Mouse (Mus musculus): ENCODE data around the gene Maneal.

The Maneal gene

DNA sequence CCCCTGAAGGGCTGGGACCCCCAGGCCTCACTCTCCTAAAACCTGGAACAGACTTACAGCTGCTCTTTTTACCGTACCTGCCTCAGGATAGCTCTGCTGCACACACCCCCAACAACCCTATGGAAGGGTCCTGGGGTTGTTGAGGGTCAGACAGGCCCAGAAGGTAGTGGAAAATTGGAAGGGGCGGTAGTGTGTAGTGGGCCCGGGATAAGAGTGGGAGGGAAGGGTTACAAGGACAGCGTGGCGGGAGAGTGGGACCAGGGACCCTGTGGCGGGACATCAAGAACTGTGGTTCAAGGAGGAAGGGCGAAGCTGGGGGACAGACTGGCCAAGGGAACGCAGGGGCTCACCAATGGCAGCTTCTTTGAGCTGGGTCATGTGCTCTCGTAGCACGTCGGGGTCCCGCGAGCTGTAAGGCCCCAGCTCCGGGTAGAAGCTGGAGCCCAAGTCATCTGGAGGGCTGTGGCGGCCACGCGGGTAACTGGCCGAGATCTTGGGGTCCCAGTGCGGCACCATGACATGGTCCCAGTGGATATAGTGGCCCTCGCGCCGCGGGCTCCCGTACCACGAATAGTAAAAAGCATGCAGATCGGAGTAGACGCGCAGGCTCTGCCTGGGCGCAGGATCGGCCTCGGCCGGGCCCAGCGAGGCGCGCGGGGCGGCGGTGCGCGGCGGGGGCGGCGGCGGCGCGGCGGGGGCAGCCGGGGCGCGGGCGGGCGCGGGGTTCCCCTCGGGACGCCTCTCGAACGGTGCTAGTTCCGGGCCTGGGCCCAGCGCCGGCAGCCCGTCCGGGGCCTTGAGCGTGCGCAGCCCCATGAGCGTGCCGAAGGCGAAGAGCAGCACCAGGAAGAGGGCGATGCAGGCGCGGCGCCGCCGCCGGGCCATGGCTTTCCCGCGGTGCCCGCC is at the start of gene Maneal:
TSS of gene Maneal (minus strand) at position 889 of the 906 bp plus-strand sequence.
- peak; percentile 42 for DNase-seq

DNA sequence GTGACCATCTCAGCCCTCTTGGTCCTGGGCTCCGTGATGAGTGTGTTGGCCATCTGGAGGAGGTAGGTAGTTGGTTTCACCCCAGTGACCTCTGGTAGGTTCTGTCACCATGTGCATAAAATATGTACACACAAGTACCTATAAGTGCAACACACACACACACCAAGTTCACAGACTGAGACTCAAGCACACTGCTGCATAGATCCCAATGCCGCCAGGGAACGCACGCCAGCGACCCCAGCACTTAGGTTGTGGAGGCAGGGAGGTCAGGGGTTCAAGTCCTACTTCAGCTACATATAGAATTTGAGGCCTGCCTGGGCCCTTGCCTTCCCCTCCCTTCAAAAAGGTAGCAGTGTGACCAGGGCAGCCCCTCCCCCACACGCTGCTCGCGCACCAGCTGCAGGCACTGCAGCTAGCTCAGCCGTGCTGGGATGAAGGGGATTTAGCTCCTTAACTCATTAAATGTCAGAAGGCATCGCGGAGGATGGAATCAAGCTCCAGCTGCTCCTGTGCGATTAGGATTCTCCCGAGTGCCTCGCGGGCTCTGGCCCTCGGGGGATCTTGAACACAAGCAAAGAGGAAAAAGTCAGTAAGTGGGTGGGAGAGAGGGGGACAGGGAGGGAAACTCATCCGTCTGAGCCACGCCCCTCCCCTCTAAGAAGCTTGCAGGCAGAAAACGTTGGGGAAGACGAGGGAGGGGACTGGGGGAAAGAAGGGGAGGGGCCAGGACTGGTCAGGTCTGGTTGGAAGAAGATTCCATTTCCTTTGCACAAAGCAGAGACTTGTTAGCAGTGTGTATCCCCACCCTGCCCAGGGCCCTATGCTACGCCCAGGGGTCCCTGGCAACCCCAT is 44.2 kb upstream of the Maneal start:
- DNase-seq = no peak

DNA sequence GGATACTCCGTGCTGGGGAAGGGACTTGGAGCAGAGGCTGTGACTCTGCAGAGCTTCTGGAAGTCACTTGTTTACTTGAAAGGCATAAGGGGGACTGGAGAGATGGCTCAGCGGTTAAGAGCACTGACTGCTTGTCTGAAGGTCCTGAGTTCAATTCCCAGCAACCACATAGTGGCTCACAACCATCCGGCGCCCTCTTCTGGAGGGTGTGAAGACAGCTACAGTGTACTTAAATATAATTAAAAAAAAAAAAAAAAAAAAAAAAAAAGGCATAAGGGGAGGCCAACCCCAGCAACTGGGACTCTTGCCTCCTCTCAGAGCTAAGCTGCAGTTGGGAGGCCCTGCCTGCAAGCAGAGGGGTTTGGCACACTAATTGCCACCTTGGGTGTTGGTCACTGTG is 43.4 kb upstream of the Maneal start:
- DNase-seq = no peak

DNA sequence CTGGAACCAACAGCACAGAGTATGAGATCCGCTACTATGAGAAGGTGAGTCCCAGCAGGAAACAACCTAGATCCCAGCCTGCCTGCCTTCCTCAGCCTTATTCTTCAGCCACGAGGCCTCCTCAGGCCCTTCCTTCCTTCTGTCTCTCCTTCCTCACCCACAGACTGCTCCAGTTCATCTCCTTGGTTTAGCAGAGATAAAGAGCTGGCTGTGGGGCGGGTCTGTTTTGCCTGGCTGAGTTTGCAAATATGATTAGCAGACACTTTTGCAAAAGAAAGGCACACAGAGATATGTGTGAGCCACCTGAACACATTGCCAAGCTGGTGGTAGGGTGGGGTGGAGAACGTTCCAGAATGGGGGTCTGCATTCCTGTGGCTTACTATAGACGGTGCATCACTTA is 37.9 kb upstream of the Maneal start:
- no peak for DNase-seq

DNA sequence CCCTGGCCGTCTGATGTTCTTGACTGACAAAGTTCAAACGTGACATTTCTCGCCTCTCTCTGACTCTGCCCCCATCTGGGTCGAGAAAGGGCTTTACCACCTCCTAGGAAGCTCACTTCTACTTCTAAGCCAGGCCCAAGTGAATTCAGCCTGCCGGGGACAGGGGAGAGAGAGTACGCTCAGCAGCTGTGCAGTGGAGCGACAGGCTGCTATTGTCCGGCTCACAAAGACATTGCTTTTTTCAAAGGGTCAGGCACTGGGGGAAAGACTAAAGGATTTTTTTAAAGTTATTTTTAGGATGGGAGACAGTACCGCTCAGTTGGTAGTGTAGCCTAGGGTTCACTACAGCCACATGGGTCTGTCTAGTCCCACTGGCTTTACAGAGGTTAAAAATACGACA is 36.5 kb upstream of the Maneal start:
- DNase-seq = no peak

DNA sequence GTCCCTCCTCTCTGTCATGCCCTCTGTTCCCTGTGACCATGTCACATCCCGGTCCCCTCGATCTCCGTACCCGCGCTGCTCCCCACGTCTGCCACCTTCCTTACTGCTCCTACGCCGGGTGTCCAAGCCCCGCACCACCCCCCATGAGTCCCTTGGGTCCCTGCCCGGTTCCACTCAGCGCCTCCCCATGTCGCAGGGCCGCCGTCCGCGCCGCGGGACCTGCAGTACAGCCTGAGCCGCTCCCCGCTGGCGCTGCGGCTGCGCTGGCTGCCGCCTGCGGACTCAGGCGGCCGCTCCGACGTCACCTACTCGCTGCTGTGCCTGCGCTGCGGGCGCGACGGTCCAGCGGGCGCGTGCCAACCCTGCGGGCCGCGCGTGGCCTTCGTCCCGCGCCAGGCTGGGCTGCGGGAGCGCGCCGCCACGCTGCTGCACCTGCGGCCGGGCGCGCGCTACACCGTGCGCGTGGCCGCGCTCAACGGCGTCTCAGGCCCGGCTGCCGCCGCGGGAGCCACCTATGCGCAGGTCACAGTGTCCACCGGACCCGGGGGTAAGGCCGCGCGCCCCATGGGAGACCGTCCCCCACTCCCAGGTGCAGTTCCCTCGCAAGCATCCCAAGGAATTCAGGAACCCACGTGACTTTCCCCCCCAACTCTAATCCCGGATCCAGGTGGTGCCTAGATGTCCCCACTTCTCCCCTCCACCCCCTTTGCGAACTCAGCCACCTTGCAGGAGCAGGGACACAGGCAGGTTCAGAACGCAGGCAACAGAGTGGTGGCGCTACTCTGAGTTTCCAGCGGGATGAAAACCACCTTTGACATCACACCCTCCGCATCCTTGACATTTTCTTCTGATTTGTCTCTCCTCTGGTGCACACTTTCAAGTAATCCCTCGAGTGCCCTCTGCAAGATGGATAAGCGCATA is 32.8 kb upstream of the Maneal start:
- DNase-seq = peak; percentile 83

DNA sequence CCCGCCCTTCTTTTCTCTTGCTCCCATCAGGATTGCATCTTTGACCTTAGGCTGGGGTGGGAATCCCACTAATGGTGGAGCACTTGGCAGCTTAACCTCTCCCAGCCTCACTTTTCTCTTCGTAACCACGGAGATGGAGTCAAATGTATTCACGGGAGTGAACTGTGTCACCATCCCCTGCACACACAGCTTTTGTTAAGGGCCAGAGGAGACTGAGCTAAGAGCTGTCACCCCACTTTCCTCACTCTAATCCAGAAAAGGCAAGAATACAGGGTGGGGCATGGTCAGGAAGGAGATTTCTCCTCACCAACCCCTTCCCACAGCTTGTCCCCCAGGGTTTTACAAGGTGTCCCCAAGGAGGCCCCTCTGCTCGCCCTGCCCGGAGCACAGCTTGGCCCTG is 31.8 kb upstream of the Maneal start:
- DNase-seq = no peak

DNA sequence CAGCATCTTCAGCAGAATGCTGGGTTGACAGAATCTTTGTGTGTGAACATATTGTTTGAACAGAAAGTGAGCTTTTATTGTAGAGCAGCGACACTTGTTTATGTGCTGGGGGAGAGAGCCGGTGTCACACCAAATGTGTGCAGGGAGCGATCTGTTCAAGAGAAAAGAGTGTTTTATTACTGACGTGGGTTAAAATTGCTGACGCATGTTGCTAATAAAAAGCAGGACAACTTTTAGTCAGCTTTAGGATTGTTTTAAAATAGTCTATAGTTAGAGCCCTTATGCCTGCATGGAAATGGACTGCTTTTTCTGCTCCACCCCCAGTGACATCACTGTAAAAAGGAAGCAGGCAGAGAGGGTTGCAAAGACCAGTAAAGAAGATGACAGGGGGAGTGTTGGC is 28.9 kb upstream of the Maneal start:
- DNase-seq = peak; percentile 46

DNA sequence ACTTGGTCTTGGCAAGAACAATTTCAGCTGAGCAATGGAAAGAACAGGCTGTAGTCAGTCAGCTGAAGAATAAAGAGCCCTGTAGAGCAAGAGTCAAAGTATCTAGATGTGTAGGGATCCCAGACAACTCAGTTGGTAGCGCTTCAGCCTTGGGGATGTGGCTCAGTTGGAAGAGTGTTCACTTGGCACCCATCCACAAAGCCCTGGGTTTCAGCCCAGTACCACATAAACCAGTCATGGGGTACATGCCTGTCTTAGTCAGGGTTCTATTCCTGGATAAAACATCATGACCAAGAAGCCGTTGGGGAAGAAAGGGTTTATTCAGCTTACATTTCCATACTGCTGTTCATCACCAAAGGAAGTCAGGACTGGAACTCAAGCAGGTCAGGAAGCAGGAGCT is 28.0 kb upstream of the Maneal start:
- no peak for DNase-seq

DNA sequence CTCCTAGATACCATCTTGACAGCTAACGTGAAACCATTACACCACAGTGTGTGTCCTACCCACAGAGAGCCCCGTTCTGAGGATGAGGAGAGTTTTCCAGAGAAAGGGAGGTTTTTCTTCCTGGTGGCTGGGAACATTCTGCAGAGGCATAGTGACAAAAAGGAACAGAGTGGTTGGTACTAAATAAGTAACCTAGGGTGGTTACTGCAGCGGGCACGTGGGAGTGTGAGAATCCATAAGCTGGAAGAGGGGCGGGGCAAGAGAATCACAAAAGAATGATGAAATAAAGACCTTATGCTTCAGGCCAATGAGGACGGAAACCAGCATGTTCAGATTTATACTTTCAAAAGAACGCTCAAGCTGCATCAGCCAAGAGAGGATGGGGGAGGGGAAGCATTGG is 26.7 kb upstream of the Maneal start:
- peak; percentile 68 for DNase-seq

DNA sequence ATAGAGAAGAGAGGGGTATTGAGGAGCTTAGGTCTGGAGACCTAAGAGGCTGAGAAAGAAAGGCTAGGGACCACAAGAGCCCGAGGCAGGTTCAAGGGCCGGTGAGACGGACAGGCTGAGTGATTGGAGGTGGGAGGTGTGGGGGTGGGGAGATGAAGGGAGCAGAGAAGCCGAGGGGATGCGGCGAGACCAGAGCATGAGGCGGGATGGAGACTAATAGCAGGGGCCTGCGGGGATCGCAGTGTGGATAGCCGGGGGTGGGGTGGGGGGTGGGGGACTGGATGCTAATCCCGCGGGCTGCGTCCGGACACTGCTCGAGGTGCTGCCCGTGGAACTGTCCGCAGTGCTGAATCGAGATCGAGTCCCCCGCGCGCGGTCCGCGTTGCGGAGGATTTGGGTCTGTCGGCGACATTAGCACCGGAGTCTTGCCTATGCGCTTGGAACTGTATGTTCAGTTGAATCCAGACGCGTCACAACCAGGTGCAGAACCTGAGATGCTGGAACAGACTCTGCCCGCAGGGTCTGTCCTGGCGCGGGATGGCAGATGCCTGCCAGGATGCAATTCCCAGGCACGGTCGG is 20.3 kb upstream of the Maneal start:
- DNase-seq = peak; percentile 35

DNA sequence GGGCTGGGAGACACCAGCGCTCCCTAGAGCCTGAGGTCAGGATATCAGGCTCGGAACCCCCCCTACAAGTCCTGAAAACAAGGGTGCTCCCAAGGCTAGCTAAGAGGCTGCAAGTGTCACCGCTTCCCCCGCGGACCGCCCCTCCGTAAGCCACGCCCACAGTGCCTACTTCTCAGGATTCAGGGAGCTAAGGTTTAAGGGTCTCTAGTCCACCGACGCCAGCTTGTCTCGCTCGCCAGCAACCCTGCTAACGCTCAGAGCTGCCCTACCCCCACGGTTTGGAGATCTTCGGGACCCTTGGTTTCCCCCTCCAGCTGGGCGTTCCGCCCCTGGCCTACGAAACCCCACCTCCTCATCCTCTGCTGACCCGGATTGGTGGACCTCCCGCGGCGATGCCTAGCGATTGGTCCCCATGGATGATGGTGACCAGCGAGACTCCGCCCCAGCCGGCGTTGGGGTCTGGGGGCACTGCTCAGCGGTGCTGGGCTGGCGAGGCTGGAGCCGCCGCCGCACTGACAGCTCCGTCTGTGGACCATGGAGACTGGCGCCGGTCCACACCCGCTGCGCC is 19.5 kb upstream of the Maneal start:
- peak; percentile 90 for DNase-seq

DNA sequence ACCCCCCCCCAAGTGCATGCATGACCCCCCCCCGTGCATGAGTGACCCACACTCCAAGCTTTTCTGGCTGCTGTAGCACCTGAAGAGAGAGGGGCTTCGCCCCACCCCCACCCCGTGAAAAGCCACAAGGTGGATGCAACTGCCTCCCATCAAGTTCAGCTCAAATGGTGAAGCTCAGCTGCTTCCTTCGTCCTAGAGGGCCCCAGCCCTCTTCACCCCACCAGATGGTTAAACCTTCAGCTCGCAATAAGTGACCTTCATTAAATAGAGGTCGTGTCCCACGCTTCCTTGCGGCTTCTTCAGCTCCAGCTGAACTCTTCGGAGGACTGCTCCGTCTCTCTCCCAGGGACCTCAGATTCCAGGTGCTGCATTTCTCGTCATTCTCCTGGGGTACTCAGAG is 18.6 kb upstream of the Maneal start, which contains the start of gene Epha10:
TSS of gene Epha10 (plus strand) at position 301 of the 400 bp plus-strand sequence.
- no peak for DNase-seq

DNA sequence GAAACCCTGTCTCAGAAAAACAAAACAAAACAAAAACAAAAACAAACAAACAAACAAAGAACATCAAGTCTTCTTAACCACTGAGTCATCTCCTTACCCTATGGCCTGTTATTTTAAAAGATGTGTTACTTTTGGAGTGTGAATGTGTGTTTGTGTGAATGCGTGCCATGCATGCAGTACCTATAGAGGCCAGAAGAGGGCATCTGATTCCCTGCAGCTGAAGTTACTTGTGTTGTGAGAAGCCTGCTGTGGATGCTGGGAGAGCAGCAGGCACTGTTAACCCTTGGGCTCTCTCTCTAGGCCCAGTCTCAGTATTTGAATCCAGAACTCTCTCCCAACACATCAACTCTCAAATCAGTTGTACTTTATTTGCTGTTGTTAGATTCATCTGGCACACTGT is 10.7 kb upstream of the Maneal start:
- no peak for DNase-seq

DNA sequence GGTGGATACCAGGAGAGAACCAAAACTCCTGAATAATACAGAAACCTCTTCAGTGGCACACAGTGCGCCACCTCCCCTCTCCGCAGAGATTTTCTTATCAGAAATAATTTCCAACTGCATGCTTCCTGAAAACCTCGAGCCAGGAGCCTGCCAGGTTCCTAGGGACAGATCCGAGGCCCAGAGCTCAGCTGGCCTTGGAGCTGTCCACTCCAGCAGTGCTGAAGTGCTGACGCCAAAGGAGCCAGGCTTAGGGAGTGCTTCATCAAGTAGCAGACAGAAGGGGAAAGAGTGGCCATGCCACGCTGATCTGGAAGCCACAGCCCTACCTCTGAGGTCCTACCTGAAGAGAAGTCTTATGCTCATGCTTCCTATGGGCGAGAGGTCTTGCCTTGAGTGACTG is 1.5 kb downstream of the Maneal start:
- no peak for DNase-seq

DNA sequence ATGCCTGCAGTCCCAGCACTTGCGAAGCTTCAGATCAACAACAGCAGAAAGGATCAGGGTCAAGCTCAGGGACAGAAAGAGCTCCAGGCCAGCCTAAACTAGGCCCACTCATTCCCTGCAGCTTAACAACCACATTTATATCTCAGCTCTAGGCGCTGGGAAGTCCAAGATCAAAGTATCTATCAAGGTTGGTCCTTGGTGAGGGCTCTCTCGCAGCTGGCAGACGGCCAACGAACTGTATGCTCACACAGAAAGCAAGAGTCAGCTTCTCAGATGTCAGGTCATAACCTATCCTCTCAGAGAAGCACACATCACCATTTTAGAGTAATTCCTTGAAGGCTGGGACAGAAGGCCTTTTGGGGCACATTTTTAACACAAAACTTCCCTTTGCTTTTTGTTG is 3.6 kb downstream of the Maneal start:
- no peak for DNase-seq

DNA sequence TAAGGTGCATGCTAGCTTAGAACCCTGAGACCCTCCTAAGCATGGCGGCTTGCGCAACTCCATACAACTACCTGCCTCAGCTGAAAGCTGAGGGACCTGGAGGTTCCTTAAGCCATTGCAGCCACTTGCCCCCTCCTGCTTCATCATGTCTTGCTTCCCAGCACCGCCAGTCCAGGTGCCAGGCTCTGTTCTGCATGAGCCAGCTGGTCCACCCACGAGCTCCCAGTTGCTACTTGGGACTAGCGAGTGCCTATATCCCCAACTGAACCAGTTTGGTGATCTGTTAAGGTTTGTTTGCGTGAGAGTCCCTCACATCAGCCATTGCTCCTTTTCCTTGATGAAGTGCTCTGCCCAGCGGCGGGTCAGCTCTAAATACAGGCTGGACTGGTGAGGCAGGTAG is 5.7 kb downstream of the Maneal start:
- peak; percentile 67 for DNase-seq

DNA sequence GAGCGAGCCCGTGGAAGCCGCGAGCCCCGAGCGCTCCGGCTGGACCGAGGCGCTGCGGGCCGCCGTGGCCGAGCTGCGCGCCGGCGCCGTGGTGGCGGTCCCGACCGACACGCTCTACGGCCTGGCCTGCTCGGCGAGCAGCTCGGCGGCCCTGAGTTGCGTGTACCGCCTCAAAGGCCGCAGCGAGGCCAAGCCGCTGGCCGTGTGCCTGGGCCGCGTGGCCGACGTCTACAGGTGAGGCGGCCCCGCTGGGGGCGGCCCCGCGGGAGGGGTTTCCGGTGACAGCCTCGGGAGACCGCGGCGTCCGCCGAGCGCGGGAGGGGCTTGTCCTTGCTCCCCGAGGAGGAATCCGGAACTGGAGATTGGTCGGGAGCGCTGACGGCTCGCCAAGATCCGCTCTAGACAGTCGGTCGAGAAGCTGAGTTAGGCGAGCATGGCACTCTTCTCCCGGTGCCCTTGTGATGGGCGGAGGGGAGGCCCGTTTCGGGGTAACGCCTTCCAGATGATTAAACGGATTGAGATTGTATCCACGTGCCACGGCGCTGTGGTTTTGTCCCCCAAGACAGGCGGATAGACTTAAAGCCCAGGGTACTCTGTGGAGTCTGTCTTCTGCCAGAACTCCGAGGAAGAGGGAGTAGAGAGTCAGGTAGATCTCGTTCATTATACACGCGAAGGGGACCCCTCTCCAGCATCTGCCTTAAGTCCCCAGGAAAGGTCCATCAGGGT is 10.9 kb downstream of the Maneal start, which contains the start of gene 1110065P20Rik:
TSS of gene 1110065P20Rik (minus strand) at position 264 of the 726 bp plus-strand sequence.
- peak; percentile 79 for DNase-seq

DNA sequence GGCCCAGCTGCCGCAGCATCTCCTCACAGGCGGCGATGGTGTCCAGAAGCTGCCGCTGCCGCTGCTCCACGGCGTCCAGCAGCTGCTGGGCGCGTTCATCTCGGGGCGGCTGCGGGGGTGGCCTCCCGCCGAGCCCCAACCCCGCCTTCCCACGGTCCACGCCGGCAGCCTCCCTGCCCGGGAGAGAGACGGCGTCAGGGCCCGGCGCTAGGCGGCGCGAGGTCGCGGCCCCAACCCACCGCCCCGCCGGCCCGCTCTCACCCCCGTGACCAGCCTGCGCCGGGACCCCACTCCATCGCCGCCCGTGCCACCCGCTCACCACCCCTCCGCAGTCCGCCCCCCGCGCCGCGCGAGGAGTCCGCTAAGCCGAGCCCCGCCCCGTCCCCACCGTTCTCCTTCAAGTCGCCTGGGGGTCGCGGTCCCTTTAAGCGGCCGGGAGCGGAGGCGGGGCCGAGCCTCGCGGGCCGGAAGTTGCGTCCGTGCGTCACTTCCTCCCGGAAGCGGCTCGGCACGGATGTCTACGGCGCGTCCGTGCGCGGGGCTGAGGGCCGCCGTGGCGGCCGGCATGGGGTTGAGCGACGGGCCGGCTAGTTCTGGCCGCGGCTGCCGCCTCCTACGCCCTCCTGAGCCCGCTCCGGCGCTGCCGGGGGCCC is 11.6 kb downstream of the Maneal start, which contains the start of gene Yrdc:
TSS of gene Yrdc (plus strand) at position 419 of the 653 bp plus-strand sequence.
- peak; percentile 95 for DNase-seq

DNA sequence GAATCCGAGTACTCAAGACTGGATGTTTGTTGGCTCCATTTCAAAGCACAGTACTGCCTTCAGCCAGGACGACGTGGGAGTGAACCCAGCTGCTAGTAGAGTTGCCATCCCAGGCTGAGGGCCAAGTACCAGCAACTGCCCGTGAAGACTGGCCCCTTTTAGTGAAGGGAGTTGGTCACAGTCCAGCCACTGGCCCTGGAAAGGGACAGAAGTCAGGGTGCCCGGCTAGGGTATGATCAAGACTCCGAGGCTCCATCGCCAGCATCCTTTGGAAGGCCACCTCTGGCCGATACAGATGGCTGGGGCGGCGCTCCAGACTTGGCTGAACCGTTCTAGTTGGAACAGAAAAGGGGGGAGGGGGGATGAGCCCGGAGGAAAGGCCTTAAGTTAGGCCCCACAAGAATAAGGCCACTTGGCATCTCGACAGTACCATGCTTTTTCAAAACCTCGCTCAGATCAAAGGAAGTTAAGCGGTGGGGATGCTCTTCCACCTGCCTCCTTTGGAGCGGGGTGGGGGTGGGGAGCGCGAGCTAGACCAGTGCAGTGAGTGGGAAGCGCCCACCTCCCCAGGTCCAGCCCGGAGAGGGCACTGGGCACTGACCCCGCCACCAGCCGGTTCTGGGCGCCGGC is 12.2 kb downstream of the Maneal start:
- peak; percentile 86 for DNase-seq

All from right cerebral cortex, adult 18-20 months (tissue).